Mouse (Mus musculus) embryonic stem cell, embryonic (primary cell): ENCODE measurements around the gene Dus1l.

ENCODE experiments used
- CTCF ChIA-PET, 4 experiments: fragments of 300-600 bp in 2 of 4; fragments of 350-600 bp in 2 of 4; sonication (Branson Sonifier 250); formaldehyde crosslinking; loops; one replicate each; lab custom pipeline; 2022; ENCODE audit warnings: inconsistent platforms in 2 of 4; lab: Charles Lee
- POLR2A ChIA-PET, 4 experiments: fragments of 300-600 bp in 2 of 4; fragments of 350-600 bp in 2 of 4; sonication (Branson Sonifier 250); formaldehyde crosslinking; loops; one replicate each; lab custom pipeline; 2022; ENCODE audit warnings: antibody characterized with exemption in 4 of 4, inconsistent platforms in 1 of 4; lab: Charles Lee

The Dus1l gene

DNA sequence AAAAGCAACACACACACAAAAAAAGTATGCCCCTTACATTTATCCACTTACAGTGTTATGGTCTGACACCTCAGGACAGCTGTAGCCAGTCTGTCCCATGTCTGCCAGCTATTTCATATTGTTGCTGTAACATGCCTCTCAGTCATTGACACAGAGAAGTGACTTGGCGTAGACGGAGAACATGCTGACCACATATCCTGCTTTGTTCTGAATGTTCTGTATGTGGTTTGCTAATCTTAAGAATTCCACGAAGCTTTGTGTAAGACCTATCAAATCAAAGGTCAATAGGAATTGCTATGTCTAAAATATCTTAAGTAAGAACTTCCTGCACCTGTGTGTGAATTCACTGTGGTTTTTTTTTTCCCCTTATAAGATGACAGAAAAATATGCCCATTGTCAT, 2.0 kb upstream of the Dus1l start:
- CTCF ChIA-PET = interaction anchor here in 3 of 4 experiments (0.6 to 3.6 kb wide), 4 partner anchors 17 to 77 kb away, joined by 3 to 12 read pairs (median 8); partner anchors contain the start of gene Rac3 (in 1 of the 3)

DNA sequence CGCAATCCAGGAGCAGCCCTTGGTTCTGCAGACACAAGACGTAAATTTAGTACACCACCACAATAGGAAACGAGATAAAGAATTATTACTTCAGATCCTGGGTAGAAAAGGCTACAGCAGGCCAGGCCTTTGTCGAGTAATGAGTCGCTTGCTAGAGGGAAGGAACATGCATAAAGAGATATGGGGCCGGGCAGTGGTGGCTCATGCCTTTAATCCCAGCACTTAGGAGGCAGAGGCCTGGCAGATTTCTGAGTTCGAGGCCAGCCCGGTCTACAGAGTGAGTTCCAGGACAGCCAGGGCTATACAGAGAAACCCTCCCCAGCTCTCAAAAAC, 377 bp upstream of the Dus1l start:
- POLR2A ChIA-PET = interaction anchor here (0.6 to 3.1 kb wide), 29 partner anchors 8 to 867 kb away, joined by 3 to 28 read pairs (median 4); partner anchors contain the start of genes Gps1 (in 2 of the 4), Rfng (in 2 of the 4), Arl16 (in 1 of the 4) and Cenpx (in 1 of the 4)
- CTCF ChIA-PET = interaction anchor here (0.7 to 3.6 kb wide), 9 partner anchors 13 to 489 kb away, joined by 3 to 12 read pairs (median 4); partner anchors contain the start of genes Rac3 (in 2 of the 4) and Rfng (in 1 of the 4)

More for the DNA sequence above, 2.0 kb upstream of the Dus1l start:
- POLR2A ChIA-PET = interaction anchor here in 2 of 4 experiments (0.6 to 4.4 kb wide), 14 partner anchors 9 to 241 kb away, joined by 3 to 45 read pairs (median 4); partner anchors contain the start of gene P4hb (in 1 of the 2)

DNA sequence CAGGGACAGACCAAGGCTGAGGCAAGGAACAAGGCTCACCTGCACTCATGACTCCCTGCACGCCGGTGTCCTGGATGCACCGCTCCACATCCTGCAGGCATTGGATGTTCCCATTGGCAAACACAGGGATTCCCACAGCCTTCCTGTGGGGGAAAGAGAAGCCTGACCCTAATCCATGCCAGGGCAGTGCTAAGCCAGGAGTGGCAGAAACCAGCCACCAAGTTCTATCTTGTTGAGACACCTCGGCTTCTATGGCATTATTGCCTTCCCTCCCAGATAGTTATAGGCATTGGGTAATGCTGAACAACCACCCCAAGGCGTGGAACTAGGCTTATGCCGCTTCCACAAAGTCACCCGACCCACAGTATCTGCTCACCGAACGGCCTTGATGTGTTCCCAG, 3.6 kb downstream of the Dus1l start:
- POLR2A ChIA-PET = interaction anchor here in 2 of 4 experiments (0.5 to 1.5 kb wide), 5 partner anchors 12 to 301 kb away, joined by 3 to 5 read pairs (median 4); partner anchors contain the start of genes Fasn (in 1 of the 2), Pycr1 (in 1 of the 2) and Slc25a10 (in 1 of the 2)
- CTCF ChIA-PET = interaction anchor here in 2 of 4 experiments (1.0 to 1.9 kb wide), 2 partner anchors 16 to 72 kb away, joined by 3 to 5 read pairs; no protein-coding TSS in a partner anchor

GRCm38 (mm10) chr11:120789810-120790209, 6.4 kb downstream of the Dus1l start:
- ChIA-PET POLR2A (interaction anchor here in 2 of 4 experiments (0.7 to 6.2 kb wide), 5 partner anchors 9 to 200 kb away, joined by 3 to 45 read pairs (median 3); no protein-coding TSS in a partner anchor), CTCF (interaction anchor here in 2 of 4 experiments (1.0 to 2.2 kb wide), 4 partner anchors 10 to 69 kb away, joined by 3 to 9 read pairs (median 6); no protein-coding TSS in a partner anchor)

- ChIA-PET CTCF (interaction anchor here in 2 of 4 experiments (1.0 to 2.2 kb wide), 2 partner anchors 11 to 13 kb away, joined by 3 to 9 read pairs; no protein-coding TSS in a partner anchor), POLR2A (interaction anchor here in 2 of 4 experiments (0.7 to 6.2 kb wide), 4 partner anchors 10 to 200 kb away, joined by 3 to 45 read pairs (median 3); no protein-coding TSS in a partner anchor)
Measured at GRCm38 (mm10) chr11:120789355-120789754, 6.8 kb downstream of the Dus1l start.

DNA sequence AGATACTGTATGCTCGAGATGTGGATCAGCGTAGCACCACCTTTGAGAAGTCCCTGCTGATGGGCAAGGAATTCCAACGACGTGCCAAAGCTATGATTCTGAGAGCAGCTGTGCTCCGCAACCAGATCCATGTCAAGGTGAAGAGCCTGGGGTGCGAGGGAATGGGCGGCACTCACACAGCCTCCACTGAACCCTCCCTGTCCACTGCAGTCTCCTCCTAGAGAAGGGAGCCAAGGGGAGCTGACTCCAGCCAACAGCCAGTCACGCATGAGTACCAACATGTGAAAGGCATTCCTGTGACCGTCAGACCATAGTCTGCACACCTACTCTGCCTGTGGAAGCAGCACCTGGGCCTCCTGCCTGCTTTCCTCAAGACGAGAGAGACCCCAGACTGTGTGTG, 7.7 kb downstream of the Dus1l start:
- CTCF ChIA-PET = interaction anchor here (0.7 to 2.0 kb wide), 5 partner anchors 11 to 68 kb away, joined by 3 to 9 read pairs (median 4); no protein-coding TSS in a partner anchor

GRCm38 (mm10) chr11:120785145-120785544, 11.1 kb downstream of the Dus1l start:
- CTCF ChIA-PET = interaction anchor here (0.6 to 2.2 kb wide), 8 partner anchors 9 to 341 kb away, joined by 3 to 12 read pairs (median 3); no protein-coding TSS in a partner anchor
- POLR2A ChIA-PET = interaction anchor here (0.6 to 6.2 kb wide), 22 partner anchors 8 to 212 kb away, joined by 3 to 45 read pairs (median 6); partner anchors contain the start of genes Dus1l (in 4 of the 4), P4hb (in 1 of the 4) and Rac3 (in 1 of the 4)

More for the DNA sequence above, 7.7 kb downstream of the Dus1l start:
- POLR2A ChIA-PET = interaction anchor here in 3 of 4 experiments (0.7 to 6.2 kb wide), 12 partner anchors 11 to 215 kb away, joined by 3 to 45 read pairs (median 4); partner anchors contain the start of genes Cenpx (in 1 of the 3), Lrrc45 (in 1 of the 3), P4hb (in 1 of the 3) and Rac3 (in 1 of the 3)

DNA sequence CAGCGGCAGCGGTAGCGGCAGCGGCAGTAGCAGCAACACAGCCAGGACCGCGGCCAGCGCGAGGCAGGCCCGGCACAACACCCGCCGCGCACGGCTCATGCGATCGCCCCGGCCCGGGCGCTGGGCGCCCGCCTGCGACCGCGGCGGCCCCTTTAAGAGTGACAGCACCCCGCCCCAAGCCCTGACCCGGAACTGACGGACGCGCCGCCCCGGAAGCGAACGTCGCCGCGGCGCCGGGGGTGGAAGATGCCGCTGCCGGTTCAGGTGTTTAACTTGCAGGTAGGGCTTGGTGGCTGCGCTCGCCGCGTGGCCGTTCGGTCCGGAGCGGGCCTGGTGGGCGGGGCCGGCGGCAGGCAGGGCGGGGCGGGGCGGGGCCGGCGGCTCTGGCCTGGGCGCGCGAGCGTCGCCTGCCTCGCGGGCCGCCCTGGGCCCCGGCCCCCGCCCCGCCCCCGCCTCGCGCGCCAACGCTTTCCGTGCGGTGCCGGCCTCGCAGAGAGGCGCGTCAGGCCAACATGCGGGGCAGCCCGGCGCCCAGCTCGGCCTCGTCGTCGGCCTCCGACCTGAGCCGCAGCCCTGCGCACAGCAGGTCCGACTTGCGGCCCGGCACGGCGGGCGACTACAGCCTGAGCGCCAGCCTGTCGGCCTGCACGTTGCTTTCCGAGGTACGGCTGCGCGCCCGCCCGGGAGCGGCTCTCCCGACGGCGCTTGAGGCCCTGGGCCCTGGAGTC, 12.0 kb downstream of the Dus1l start, which contains the start of the genes Rfng and Gps1:
Rfng (minus strand) TSS at position 144 of the 728 bp plus-strand sequence.
Gps1 (plus strand) TSS at position 209 of the 728 bp plus-strand sequence.
- POLR2A ChIA-PET = interaction anchor here (0.5 to 3.9 kb wide), 18 partner anchors 8 to 847 kb away, joined by 3 to 27 read pairs (median 4); partner anchors contain the start of genes Dus1l (in 3 of the 4), Rac3 (in 2 of the 4), Cenpx (in 1 of the 4) and Lrrc45 (in 1 of the 4)
- CTCF ChIA-PET = interaction anchor here (0.6 to 1.8 kb wide), 9 partner anchors 8 to 685 kb away, joined by 3 to 6 read pairs (median 4); partner anchors contain the start of gene Dus1l (in 1 of the 4)

GRCm38 (mm10) chr11:120783426-120784063, 12.7 kb downstream of the Dus1l start:
- CTCF ChIA-PET = interaction anchor here in 3 of 4 experiments (0.6 to 1.8 kb wide), 7 partner anchors 12 to 360 kb away, joined by 3 to 6 read pairs (median 4); partner anchors contain the start of gene Dus1l (in 1 of the 3)
- POLR2A ChIA-PET = interaction anchor here in 3 of 4 experiments (0.5 to 1.6 kb wide), 16 partner anchors 12 to 847 kb away, joined by 3 to 7 read pairs (median 3); partner anchors contain the start of genes Cenpx (in 1 of the 3), Dus1l (in 1 of the 3), Lrrc45 (in 1 of the 3) and Rac3 (in 1 of the 3)

GRCm38 (mm10) chr11:120781361-120781760, 14.8 kb downstream of the Dus1l start:
- ChIA-PET CTCF (interaction anchor here in 3 of 4 experiments (0.8 to 2.1 kb wide), 4 partner anchors 30 to 61 kb away, joined by 3 to 8 read pairs (median 6); no protein-coding TSS in a partner anchor), POLR2A (interaction anchor here in 3 of 4 experiments (0.5 to 1.7 kb wide), 10 partner anchors 14 to 140 kb away, joined by 3 to 5 read pairs (median 3); partner anchors contain the start of genes Cenpx (in 1 of the 3), Hmga1b (in 1 of the 3) and Lrrc45 (in 1 of the 3))

GRCm38 (mm10) chr11:120779876-120780275, 16.3 kb downstream of the Dus1l start:
- POLR2A ChIA-PET = interaction anchor here in 2 of 4 experiments (0.7 to 2.1 kb wide), 15 partner anchors 18 to 207 kb away, joined by 3 to 6 read pairs (median 4); partner anchors contain the start of genes Rac3 (in 2 of the 2), Hmga1b (in 1 of the 2), Notum (in 1 of the 2) and P4hb (in 1 of the 2)

DNA sequence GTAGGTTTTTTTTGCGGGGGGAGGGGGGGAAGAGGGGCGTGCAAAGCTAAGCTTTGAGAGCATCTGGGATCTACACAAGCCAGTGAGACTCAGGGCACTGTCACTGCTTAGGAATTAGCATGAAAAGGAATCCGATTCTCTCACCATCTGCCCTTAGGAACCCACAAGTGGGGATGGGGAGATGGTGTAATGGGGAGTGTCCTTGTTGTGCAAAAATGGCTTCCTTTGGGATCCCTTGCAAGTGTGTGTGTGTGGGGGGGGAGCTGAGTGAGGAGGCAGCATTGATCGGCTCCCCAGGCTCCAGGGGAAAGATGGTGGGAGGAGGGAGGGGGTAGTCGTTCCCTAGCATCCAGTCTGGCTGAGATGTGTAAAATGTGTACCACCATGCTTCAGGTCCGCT, 19.1 kb downstream of the Dus1l start:
- POLR2A ChIA-PET = interaction anchor here in 3 of 4 experiments (0.6 to 3.7 kb wide), 20 partner anchors 8 to 927 kb away, joined by 3 to 39 read pairs (median 4); partner anchors contain the start of genes Rac3 (in 3 of the 3), Cenpx (in 1 of the 3), Lrrc45 (in 1 of the 3) and Nploc4 (in 1 of the 3)

More at GRCm38 (mm10) chr11:120779876-120780275, 16.3 kb downstream of the Dus1l start:
- CTCF ChIA-PET = interaction anchor here (0.6 to 1.9 kb wide), 7 partner anchors 8 to 125 kb away, joined by 3 to 6 read pairs (median 3); no protein-coding TSS in a partner anchor

GRCm38 (mm10) chr11:120775774-120776469, 20.3 kb downstream of the Dus1l start:
- CTCF ChIA-PET = interaction anchor here (0.5 to 4.5 kb wide), 203 partner anchors 8 to 625 kb away, joined by 3 to 178 read pairs (median 4); partner anchors contain the start of genes Dus1l (in 4 of the 4), Rac3 (in 4 of the 4), Cbr2 (in 3 of the 4) and Cenpx (in 3 of the 4)
- POLR2A ChIA-PET = interaction anchor here in 3 of 4 experiments (0.6 to 3.7 kb wide), 44 partner anchors 9 to 370 kb away, joined by 3 to 39 read pairs (median 4); partner anchors contain the start of genes Rac3 (in 3 of the 3), Cenpx (in 2 of the 3), Lrrc45 (in 2 of the 3) and Pycr1 (in 2 of the 3)

More for the DNA sequence above, 19.1 kb downstream of the Dus1l start:
- CTCF ChIA-PET = interaction anchor here (0.5 to 4.5 kb wide), 25 partner anchors 8 to 415 kb away, joined by 3 to 178 read pairs (median 10); partner anchors contain the start of genes Rac3 (in 3 of the 4), Cenpx (in 1 of the 4) and Lrrc45 (in 1 of the 4)

- ChIA-PET POLR2A (interaction anchor here in 2 of 4 experiments (1.1 to 1.4 kb wide), 3 partner anchors 24 to 60 kb away, joined by 3 read pairs; partner anchors contain the start of genes Cenpx (in 1 of the 2), Dcxr (in 1 of the 2) and Lrrc45 (in 1 of the 2)), CTCF (interaction anchor here (1.3 to 4.5 kb wide), 9 partner anchors 24 to 53 kb away, joined by 3 to 178 read pairs (median 5); partner anchors contain the start of gene Rac3 (in 3 of the 4))
Measured at GRCm38 (mm10) chr11:120773463-120774190, 22.6 kb downstream of the Dus1l start.
